Mouse (Mus musculus) brain, embryonic 14.5 days (tissue): ENCODE data around the gene Sgsm3.

Experiments used
- CTCF ChIP-seq: fragments of 200-500 bp; IDR thresholded peaks from 2 replicates; pipeline ENCODE4 v1.5.1; 2012; ENCODE audit warnings: inconsistent platforms, mild to moderate bottlenecking, moderate library complexity, borderline replicate concordance; ENCODE audit not compliant: insufficient read depth, insufficient read length; ENCODE audit errors: extremely low read depth
- POLR2A ChIP-seq: fragments of 200-500 bp; IDR thresholded peaks from 2 replicates; pipeline ENCODE4 v1.6.1; 2012; ENCODE audit warnings: mild to moderate bottlenecking, inconsistent platforms, borderline replicate concordance; ENCODE audit not compliant: poor library complexity, insufficient read depth, insufficient read length, severe bottlenecking; ENCODE audit errors: extremely low read depth

GRCm38 (mm10) chr15:81000419-81001138 lies 23.0 kb downstream of the Sgsm3 start:
- TF ChIP-seq POLR2A (no peak), CTCF (no peak)
